Mouse (Mus musculus) midbrain, embryonic 10.5 days (tissue): ENCODE measurements around the gene Gm28230. TPM values are rescaled to one million over a fixed set of nuclear protein-coding genes. Genes with fewer than 3 reads are reported as not detected.

Experiments used
- DNase-seq: peaks from one replicate; pipeline ENCODE4 v3.0.0-alpha.2; 2017; ENCODE audit warnings: low spot score
- H3K27ac ChIP-seq: fragments of 300-500 bp; sonication (generic); replicated peaks from 2 replicates; pipeline ENCODE4 v1.5.1; 2016; ENCODE audit warnings: mild to moderate bottlenecking
- H3K27me3 ChIP-seq: fragments of 300-500 bp; sonication (generic); 2 replicates; pipeline ENCODE4 v1.6.1; 2016; ENCODE audit warnings: low read depth, mild to moderate bottlenecking; ENCODE audit not compliant: poor library complexity, severe bottlenecking
- H3K36me3 ChIP-seq: fragments of 300-500 bp; sonication (generic); 2 replicates; pipeline ENCODE4 v1.6.1; 2016; ENCODE audit warnings: mild to moderate bottlenecking, moderate library complexity
- H3K4me1 ChIP-seq: fragments of 300-500 bp; sonication (generic); 2 replicates; pipeline ENCODE4 v1.6.1; 2016
- H3K4me3 ChIP-seq: fragments of 300-500 bp; sonication (generic); 2 replicates; pipeline ENCODE4 v1.5.1; 2016; ENCODE audit warnings: mild to moderate bottlenecking, moderate library complexity
- H3K9me3 ChIP-seq: fragments of 300-500 bp; sonication (generic); replicated peaks from 2 replicates; pipeline ENCODE4 v1.6.1; 2016; ENCODE audit warnings: mild to moderate bottlenecking
- WGBS: fragments of 180-500 bp; shearing (Covaris S2); methylation state at CpG from one replicate; pipeline ENCODE4 v1.1.7; 2016; 5-methylcytosine and 5-hydroxymethylcytosine counted together
- polyA plus RNA-seq: library from polyadenylated mRNA; unstranded; fragments of >200 nt; fragmentation: Nextera tagmentation; extraction: Ambion mirVana; gene quantifications from 2 replicates; pipeline ENCODE4 v1.2.1, GENCODE M21; 2016

The Gm28230 gene
- polyA plus RNA-seq, 1 experiment from 2014 or later: not detected

GRCm38 (mm10) chr2:74736688-74737577 lies 10.4 kb downstream of the Gm28230 start:
- H3K36me3 ChIP-seq: no peaks in the 10 kb centered on the region
- H3K27me3 ChIP-seq: peaks cover 100% of the 10 kb centered on the region
- H3K27ac ChIP-seq: no peak overlapping the region
- WGBS: 3% methylated on average over 15 of the region's 15 CpGs
- DNase-seq: peak; percentile 48
- H3K9me3 ChIP-seq: no peaks in the 10 kb centered on the region
- H3K4me1 ChIP-seq: peaks cover 15% of the 10 kb centered on the region; the same call in 1 of the 2 replicates
- no peak overlapping the region for H3K4me3 ChIP-seq

GRCm38 (mm10) chr2:74737578-74738070 lies 11.1 kb downstream of the Gm28230 start:
- H3K36me3 ChIP-seq: no peaks in the 10 kb centered on the region
- H3K27ac ChIP-seq: no peak overlapping the region
- no peaks in the 10 kb centered on the region for H3K9me3 ChIP-seq
- no peak overlapping the region for H3K4me3 ChIP-seq
- H3K4me1 ChIP-seq: peaks cover 15% of the 10 kb centered on the region; the same call in 1 of the 2 replicates
- peaks cover 100% of the 10 kb centered on the region for H3K27me3 ChIP-seq
- WGBS: 3% methylated on average over 7 of the region's 7 CpGs
- DNase-seq: peak; percentile 50

GRCm38 (mm10) chr2:74738623-74739475 lies 12.3 kb downstream of the Gm28230 start:
- no peak overlapping the region for H3K4me3 ChIP-seq
- peak; percentile 40 for DNase-seq
- H3K27ac ChIP-seq: no peak overlapping the region

GRCm38 (mm10) chr2:74739476-74739800 lies 12.9 kb downstream of the Gm28230 start:
- Histone ChIP-seq H3K4me3 (no peak overlapping the region), H3K9me3 (no peaks in the 10 kb centered on the region), H3K27ac (no peak overlapping the region), H3K27me3 (peaks cover 100% of the 10 kb centered on the region), H3K4me1 (peaks cover 10% of the 10 kb centered on the region; the same call in 1 of the 2 replicates), H3K36me3 (no peaks in the 10 kb centered on the region)
- 3% methylated on average over 2 of the region's 2 CpGs for WGBS
- no peak for DNase-seq

More at GRCm38 (mm10) chr2:74738623-74739475, 12.3 kb downstream of the Gm28230 start:
- whole genome bisulfite sequencing: under 1% methylated on average over 20 of the region's 20 CpGs
- no peaks in the 10 kb centered on the region for H3K36me3 ChIP-seq
- H3K27me3 ChIP-seq: peaks cover 100% of the 10 kb centered on the region
- no peaks in the 10 kb centered on the region for H3K9me3 ChIP-seq
- H3K4me1 ChIP-seq: peaks cover 10% of the 10 kb centered on the region; the same call in 1 of the 2 replicates

- H3K27me3 ChIP-seq: peaks cover 100% of the 10 kb centered on the region
- H3K9me3 ChIP-seq: no peaks in the 10 kb centered on the region
- H3K27ac ChIP-seq: no peak overlapping the region
- no peak for DNase-seq
- H3K4me1 ChIP-seq: peaks cover 10% of the 10 kb centered on the region; the same call in 1 of the 2 replicates
- H3K36me3 ChIP-seq: no peaks in the 10 kb centered on the region
- WGBS: 2% methylated on average over 14 of the region's 14 CpGs
- no peak overlapping the region for H3K4me3 ChIP-seq
Measured at GRCm38 (mm10) chr2:74739869-74740268, 13.3 kb downstream of the Gm28230 start.

GRCm38 (mm10) chr2:74740311-74741091 lies 14.0 kb downstream of the Gm28230 start:
- peak; percentile 64 for DNase-seq
- WGBS: 1% methylated on average over 43 of the region's 43 CpGs
- H3K4me3 ChIP-seq: no peak overlapping the region

GRCm38 (mm10) chr2:74741252-74741978 lies 14.9 kb downstream of the Gm28230 start:
- peak; percentile 31 for DNase-seq
- Histone ChIP-seq H3K9me3 (no peaks in the 10 kb centered on the region), H3K27ac (no peak overlapping the region), H3K4me1 (peaks cover 3% of the 10 kb centered on the region), H3K36me3 (no peaks in the 10 kb centered on the region), H3K27me3 (peaks cover 100% of the 10 kb centered on the region), H3K4me3 (no peak overlapping the region)
- WGBS: 23% methylated on average over 2 of the region's 3 CpGs

More at GRCm38 (mm10) chr2:74740311-74741091, 14.0 kb downstream of the Gm28230 start:
- no peak overlapping the region for H3K27ac ChIP-seq
- peaks cover 10% of the 10 kb centered on the region; the same call in 1 of the 2 replicates for H3K4me1 ChIP-seq
- no peaks in the 10 kb centered on the region for H3K9me3 ChIP-seq
- H3K27me3 ChIP-seq: peaks cover 100% of the 10 kb centered on the region
- no peaks in the 10 kb centered on the region for H3K36me3 ChIP-seq

- no peak for DNase-seq
- no peak overlapping the region for H3K4me3 ChIP-seq
- H3K27ac ChIP-seq: no peak overlapping the region
- peaks cover 8% of the 10 kb centered on the region for H3K4me1 ChIP-seq
- H3K9me3 ChIP-seq: no peaks in the 10 kb centered on the region
- H3K36me3 ChIP-seq: no peaks in the 10 kb centered on the region
- peaks cover 100% of the 10 kb centered on the region for H3K27me3 ChIP-seq
Measured at GRCm38 (mm10) chr2:74741979-74742277, 15.4 kb downstream of the Gm28230 start.

- DNase-seq: peak; percentile 21
Measured at GRCm38 (mm10) chr2:74745540-74746297, 19.2 kb downstream of the Gm28230 start.

GRCm38 (mm10) chr2:74746298-74746921 lies 19.9 kb downstream of the Gm28230 start:
- DNase-seq: peak; percentile 55

More at GRCm38 (mm10) chr2:74745540-74746297, 19.2 kb downstream of the Gm28230 start:
- Histone ChIP-seq H3K9me3 (no peaks in the 10 kb centered on the region), H3K4me1 (peaks cover 21% of the 10 kb centered on the region), H3K27me3 (peaks cover 100% of the 10 kb centered on the region), H3K4me3 (no peak overlapping the region), H3K36me3 (no peaks in the 10 kb centered on the region), H3K27ac (no peak overlapping the region)
- 0% methylated on average over 6 of the region's 6 CpGs for WGBS

GRCm38 (mm10) chr2:74747006-74747405 lies 20.5 kb downstream of the Gm28230 start:
- peaks cover 100% of the 10 kb centered on the region for H3K27me3 ChIP-seq
- H3K9me3 ChIP-seq: no peaks in the 10 kb centered on the region
- H3K27ac ChIP-seq: no peak overlapping the region
- DNase-seq: no peak
- no peak overlapping the region for H3K4me3 ChIP-seq
- H3K36me3 ChIP-seq: no peaks in the 10 kb centered on the region
- 2% methylated on average over 24 of the region's 24 CpGs for WGBS
- peaks cover 21% of the 10 kb centered on the region for H3K4me1 ChIP-seq

More at GRCm38 (mm10) chr2:74746298-74746921, 19.9 kb downstream of the Gm28230 start:
- H3K4me3 ChIP-seq: peak overlapping the region; percentile 16; the same call in 1 of the 2 replicates
- H3K27ac ChIP-seq: no peak overlapping the region
- peaks cover 21% of the 10 kb centered on the region for H3K4me1 ChIP-seq
- H3K36me3 ChIP-seq: no peaks in the 10 kb centered on the region
- no peaks in the 10 kb centered on the region for H3K9me3 ChIP-seq
- H3K27me3 ChIP-seq: peaks cover 100% of the 10 kb centered on the region
- WGBS: under 1% methylated on average over 58 of the region's 58 CpGs
